Mouse (Mus musculus) heart, postnatal 0 days (tissue): Measurements from ENCODE around the gene Hyal6. TPM values are rescaled to one million over a fixed set of nuclear protein-coding genes. Genes with fewer than 3 reads are reported as not detected.

Experiments used
- ATAC-seq: fragments of 200-750 bp; cut with Nextera tagmentation; 2 replicates; pipeline ENCODE4 v1.8.0; 2017; ENCODE audit warnings: low read depth, moderate number of reproducible peaks, moderate library complexity; ENCODE audit not compliant: insufficient read depth
- DNase-seq: peaks from one replicate; pipeline ENCODE4 v3.0.0-alpha.2; 2016; ENCODE audit warnings: low spot score
- H3K27ac ChIP-seq: fragments of 300-500 bp; sonication (generic); 2 replicates; pipeline ENCODE4 v1.5.1; 2014; ENCODE audit warnings: low read depth, mild to moderate bottlenecking
- H3K27me3 ChIP-seq: fragments of 300-500 bp; sonication (generic); 2 replicates; pipeline ENCODE4 v1.6.1; 2014; ENCODE audit warnings: low read length, mixed read lengths; ENCODE audit not compliant: control insufficient read depth, insufficient read depth
- H3K36me3 ChIP-seq: fragments of 300-500 bp; sonication (generic); replicated peaks from 2 replicates; pipeline ENCODE4 v1.6.1; 2014; ENCODE audit warnings: low read length, mixed read lengths; ENCODE audit not compliant: control insufficient read depth, insufficient read depth
- H3K4me1 ChIP-seq: fragments of 300-500 bp; sonication (generic); 2 replicates; pipeline ENCODE4 v1.6.1; 2014; ENCODE audit warnings: antibody characterized with exemption; ENCODE audit not compliant: control insufficient read depth, insufficient read depth
- H3K4me2 ChIP-seq: fragments of 300-500 bp; sonication (generic); 2 replicates; pipeline ENCODE4 v1.6.1; 2014; ENCODE audit warnings: low read depth, mild to moderate bottlenecking, low read length, moderate library complexity
- H3K4me3 ChIP-seq: fragments of 300-500 bp; sonication (generic); 2 replicates; pipeline ENCODE4 v1.5.1; 2014; ENCODE audit warnings: low read depth, low read length
- H3K9ac ChIP-seq: fragments of 300-500 bp; sonication (generic); replicated peaks from 2 replicates; pipeline ENCODE4 v1.6.1; 2014; ENCODE audit warnings: low read depth, low read length, mixed read lengths
- H3K9me3 ChIP-seq: fragments of 300-500 bp; sonication (generic); replicated peaks from 2 replicates; pipeline ENCODE4 v1.6.1; 2016; ENCODE audit warnings: low read length; ENCODE audit not compliant: control insufficient read depth
- CTCF ChIP-seq: IDR thresholded peaks from 2 replicates; pipeline ENCODE4 v1.5.1; 2016; ENCODE audit warnings: antibody characterized with exemption, control low read depth, low read depth
- EP300 ChIP-seq: IDR thresholded peaks from 2 replicates; pipeline ENCODE4 v1.6.1; 2016; ENCODE audit warnings: antibody characterized with exemption, low read depth
- WGBS: fragments of 180-500 bp; shearing (Covaris S2); extraction: QIAGEN DNeasy Blood & Tissue Kit; methylation state at CpG from one replicate; pipeline ENCODE4 v1.1.7; 2014; 5-methylcytosine and 5-hydroxymethylcytosine counted together
- polyA plus RNA-seq: library from polyadenylated mRNA; unstranded; fragments of >200 nt; fragmentation: Nextera tagmentation; extraction: Ambion mirVana; gene quantifications from 2 replicates; pipeline ENCODE4 v1.2.1, GENCODE M21; 2015
- total RNA-seq: library from RNA; depleted of rRNA; stranded (reverse); fragments of >200 nt; gene quantifications from 2 replicates; pipeline ENCODE4 v1.2.3, GENCODE M21; 2014; ENCODE audit warnings: low replicate concordance; rRNA removed

Gene Hyal6
- total and polyA plus RNA-seq, 2 experiments from 2014 or later, result not detected

- H3K4me1 ChIP-seq, result no peaks in the 10 kb centered on the region
- WGBS, result 78% methylated on average over 3 of the region's 3 CpGs
- no peak overlapping the region for H3K4me3 ChIP-seq
- H3K4me2 ChIP-seq, result no peak overlapping the region
- ATAC-seq (no peak), DNase-seq (no peak)
- H3K27me3 ChIP-seq, result no peaks in the 10 kb centered on the region
- no peak overlapping the region for H3K9ac ChIP-seq
- H3K9me3 ChIP-seq, result no peaks in the 10 kb centered on the region
- TF ChIP-seq CTCF, result no peak
- no peak for TF ChIP-seq EP300
- no peaks in the 10 kb centered on the region for H3K36me3 ChIP-seq
- no peak overlapping the region for H3K27ac ChIP-seq
Observed at GRCm38 (mm10) chr6:24759281-24759680, 26.2 kb downstream of the Hyal6 start.

- Histone ChIP-seq H3K4me2 (no peak overlapping the region), H3K4me3 (no peak overlapping the region), H3K9me3 (no peaks in the 10 kb centered on the region), H3K27me3 (no peaks in the 10 kb centered on the region), H3K4me1 (no peaks in the 10 kb centered on the region), H3K27ac (no peak overlapping the region), H3K36me3 (no peaks in the 10 kb centered on the region), H3K9ac (no peak overlapping the region)
- WGBS, result 78% methylated on average over 2 of the region's 2 CpGs
- no peak for DNase-seq
- no peak for ATAC-seq
- TF ChIP-seq CTCF (no peak), EP300 (no peak)
Observed at GRCm38 (mm10) chr6:24766261-24766660, 33.2 kb downstream of the Hyal6 start.

GRCm38 (mm10) chr6:24779182-24779581 is 46.1 kb downstream of the Hyal6 start:
- no peak overlapping the region for H3K27ac ChIP-seq
- ATAC-seq (no peak), DNase-seq (no peak)
- no peak overlapping the region for H3K9ac ChIP-seq
- TF ChIP-seq EP300 (no peak), CTCF (no peak)
- WGBS, result 48% methylated on average over 2 of the region's 2 CpGs
- H3K4me2 ChIP-seq, result no peak overlapping the region
- H3K27me3 ChIP-seq, result no peaks in the 10 kb centered on the region
- no peaks in the 10 kb centered on the region for H3K9me3 ChIP-seq
- no peaks in the 10 kb centered on the region for H3K36me3 ChIP-seq
- H3K4me3 ChIP-seq, result no peak overlapping the region
- H3K4me1 ChIP-seq, result no peaks in the 10 kb centered on the region

GRCm38 (mm10) chr6:24790888-24791287 is 57.8 kb downstream of the Hyal6 start, which contains the start of gene Spam1:
Gene Spam1, plus strand, starts transcription at chr6:24791188.
- Histone ChIP-seq H3K9me3 (no peaks in the 10 kb centered on the region), H3K4me3 (no peak within 1 kb of the TSS), H3K36me3 (no peaks in the 10 kb centered on the region), H3K4me2 (no peak within 1 kb of the TSS), H3K27ac (no peak within 1 kb of the TSS), H3K27me3 (no peaks in the 10 kb centered on the region), H3K9ac (no peak within 1 kb of the TSS), H3K4me1 (no peaks in the 10 kb centered on the region)
- TF ChIP-seq EP300 (no peak), CTCF (no peak)
- no peak for ATAC-seq
- no peak for DNase-seq

Other genes with a start within 250 kb of the Hyal6 start
- 0.15 TPM in 1 of 2 replicates, not detected in the other for gene Iqub, start 218.2 kb upstream of the Hyal6 start, total RNA-seq
- gene Iqub, start 218.2 kb upstream of the Hyal6 start, polyA plus RNA-seq, result 0.16 and 0.23 TPM in 2 replicates
- 55.0 and 113 TPM in 2 replicates for gene Ndufa5, start 205.2 kb upstream of the Hyal6 start, total RNA-seq
- gene Ndufa5, start 205.2 kb upstream of the Hyal6 start, polyA plus RNA-seq, result 1,697 and 1,774 TPM in 2 replicates
- 1.5 and 3.4 TPM in 2 replicates for gene Asb15, start 205.1 kb upstream of the Hyal6 start, total RNA-seq
- gene Asb15, start 205.1 kb upstream of the Hyal6 start, polyA plus RNA-seq, result 1.4 and 1.5 TPM in 2 replicates
- gene Lmod2, start 135.5 kb upstream of the Hyal6 start, total RNA-seq, result 51.9 and 68.1 TPM in 2 replicates
- gene Lmod2, start 135.5 kb upstream of the Hyal6 start, polyA plus RNA-seq, result 62.2 and 70.3 TPM in 2 replicates
- 19.0 and 19.2 TPM in 2 replicates for gene Wasl, start 68.2 kb upstream of the Hyal6 start, total RNA-seq
- gene Wasl, start 68.2 kb upstream of the Hyal6 start, polyA plus RNA-seq, result 49.0 and 53.0 TPM in 2 replicates
- not detected in 2 replicates for gene Hyal4, start 15.1 kb downstream of the Hyal6 start, total RNA-seq
- gene Hyal4, start 15.1 kb downstream of the Hyal6 start, polyA plus RNA-seq, result not detected in 2 replicates
- gene Spam1, start 57.9 kb downstream of the Hyal6 start, total RNA-seq, result not detected in 2 replicates
- not detected in 2 replicates for gene Spam1, start 57.9 kb downstream of the Hyal6 start, polyA plus RNA-seq
- gene Hyal5, start 124.8 kb downstream of the Hyal6 start, total RNA-seq, result not detected in 2 replicates
- gene Hyal5, start 124.8 kb downstream of the Hyal6 start, polyA plus RNA-seq, result not detected in 2 replicates
- gene Tmem229a, start 223.1 kb downstream of the Hyal6 start, total RNA-seq, result 0.38 TPM in 1 of 2 replicates, not detected in the other
- gene Tmem229a, start 223.1 kb downstream of the Hyal6 start, polyA plus RNA-seq, result not detected in 2 replicates